Mouse (Mus musculus) liver, postnatal 0 days (tissue): ENCODE measurements around the gene Mfrp. TPM values are rescaled to one million over a fixed set of nuclear protein-coding genes. Genes with fewer than 3 reads are reported as not detected.
"Not testable (repeated sequence)": the region's sequence is repeated elsewhere in the genome, so short reads cannot be mapped to it uniquely, and the experiment has no call there.

Experiments
- ATAC-seq: fragments of 200-750 bp; cut with Nextera tagmentation; 2 replicates; pipeline ENCODE4 v1.8.0; 2017; ENCODE audit warnings: mild to moderate bottlenecking, moderate library complexity
- DNase-seq: peaks from one replicate; pipeline ENCODE4 v3.0.0-alpha.2; 2016
- H3K27ac ChIP-seq: fragments of 300-500 bp; sonication (generic); 2 replicates; pipeline ENCODE4 v1.5.1; 2014; ENCODE audit warnings: antibody characterized with exemption, moderate library complexity, mild to moderate bottlenecking, low read depth
- H3K27me3 ChIP-seq: fragments of 300-500 bp; sonication (generic); 2 replicates; pipeline ENCODE4 v1.6.1; 2014; ENCODE audit warnings: low read length, control low read depth, mixed read lengths; ENCODE audit not compliant: insufficient read depth
- H3K36me3 ChIP-seq: fragments of 300-500 bp; sonication (generic); replicated peaks from 2 replicates; pipeline ENCODE4 v1.6.1; 2014; ENCODE audit warnings: mild to moderate bottlenecking, control low read depth, low read length, moderate library complexity, mixed read lengths; ENCODE audit not compliant: insufficient read depth
- H3K4me1 ChIP-seq: fragments of 300-500 bp; sonication (generic); 2 replicates; pipeline ENCODE4 v1.6.1; 2014; ENCODE audit warnings: antibody characterized with exemption, mild to moderate bottlenecking, control low read depth; ENCODE audit not compliant: insufficient read depth
- H3K4me2 ChIP-seq: fragments of 300-500 bp; sonication (generic); 2 replicates; pipeline ENCODE4 v1.6.1; 2014; ENCODE audit warnings: low read depth, mild to moderate bottlenecking, low read length, moderate library complexity, mixed read lengths
- H3K4me3 ChIP-seq: fragments of 300-500 bp; sonication (generic); 2 replicates; pipeline ENCODE4 v1.5.1; 2014; ENCODE audit warnings: low read depth, low read length
- H3K9ac ChIP-seq: fragments of 300-500 bp; sonication (generic); replicated peaks from 2 replicates; pipeline ENCODE4 v1.6.1; 2014; ENCODE audit warnings: mild to moderate bottlenecking, moderate library complexity
- H3K9me3 ChIP-seq: fragments of 300-500 bp; sonication (generic); 2 replicates; pipeline ENCODE4 v1.6.1; 2016; ENCODE audit warnings: mild to moderate bottlenecking, control low read depth, low read length, mixed read lengths
- CTCF ChIP-seq: sonication (generic); IDR thresholded peaks from 2 replicates; pipeline ENCODE4 v1.5.1; 2016; ENCODE audit warnings: antibody characterized with exemption, low read depth
- EP300 ChIP-seq: IDR thresholded peaks from 2 replicates; pipeline ENCODE4 v1.6.1; 2016; ENCODE audit warnings: antibody characterized with exemption, low read depth, mild to moderate bottlenecking
- WGBS: fragments of 180-500 bp; shearing (Covaris S2); extraction: QIAGEN DNeasy Blood & Tissue Kit; methylation state at CpG from one replicate; pipeline ENCODE4 v1.1.7; 2014; ENCODE audit not compliant: insufficient replicate concordance; 5-methylcytosine and 5-hydroxymethylcytosine counted together
- polyA plus RNA-seq: library from polyadenylated mRNA; unstranded; fragments of >200 nt; fragmentation: Nextera tagmentation; extraction: Ambion mirVana; gene quantifications from 2 replicates; pipeline ENCODE4 v1.2.1, GENCODE M21; 2015

The Mfrp gene
- polyA plus RNA-seq, 1 experiment from 2014 or later = not detected

DNA sequence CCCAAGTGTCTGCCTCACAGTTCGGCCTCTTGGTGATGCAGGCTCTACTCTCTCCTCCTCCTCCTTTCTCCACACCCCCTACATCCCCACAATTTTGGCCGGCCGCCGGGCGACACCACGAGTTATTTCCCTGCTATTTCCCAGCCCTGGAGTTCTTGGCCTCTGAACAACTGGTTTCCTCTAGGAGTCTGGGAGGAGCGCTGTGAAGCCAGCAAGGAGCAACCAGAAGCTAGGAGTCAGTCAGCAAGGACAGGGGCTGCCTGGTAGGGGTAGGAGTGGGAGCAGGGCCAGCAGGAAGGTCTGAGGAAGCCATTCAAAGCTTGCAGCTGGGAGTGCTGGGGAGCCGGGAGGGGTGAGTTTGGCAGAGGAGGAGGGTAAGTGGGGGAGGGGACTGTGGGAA lies 5.6 kb downstream of the Mfrp start, which contains the start of gene C1qtnf5:
TSS of gene C1qtnf5 (plus strand) at position 136 of the 400 bp plus-strand sequence.
- 76% methylated on average over 8 of the region's 8 CpGs for WGBS
- Histone ChIP-seq H3K4me2 (no peak within 1 kb of the TSS), H3K4me1 (peaks cover 20% of the 10 kb centered on the region), H3K27ac (peak within 1 kb of the TSS; percentile 18; the same call in 1 of the 2 replicates), H3K4me3 (no peak within 1 kb of the TSS), H3K27me3 (no peaks in the 10 kb centered on the region), H3K9ac (peak within 1 kb of the TSS; percentile 21; the same call in 1 of the 2 replicates), H3K36me3 (peaks cover 14% of the 10 kb centered on the region), H3K9me3 (no peaks in the 10 kb centered on the region)
- DNase-seq (peak; percentile 47), ATAC-seq (no peak)
- TF ChIP-seq EP300 = no peak
- TF ChIP-seq CTCF = no peak

GRCm38 (mm10) chr9:44107557-44108179 lies 6.1 kb downstream of the Mfrp start:
- WGBS = 75% methylated on average over 25 of the region's 25 CpGs
- TF ChIP-seq CTCF = peak; percentile 51
- no peak for TF ChIP-seq EP300
- H3K4me3 ChIP-seq = no peak overlapping the region
- H3K4me1 ChIP-seq = peaks cover 20% of the 10 kb centered on the region
- no peak overlapping the region for H3K4me2 ChIP-seq
- ATAC-seq = no peak
- H3K27ac ChIP-seq = peak overlapping the region; percentile 18; the same call in 1 of the 2 replicates
- H3K9me3 ChIP-seq = no peaks in the 10 kb centered on the region
- no peaks in the 10 kb centered on the region for H3K27me3 ChIP-seq
- peaks cover 14% of the 10 kb centered on the region for H3K36me3 ChIP-seq
- H3K9ac ChIP-seq = no peak overlapping the region; the same call in 1 of the 2 replicates
- DNase-seq = peak; percentile 52

DNA sequence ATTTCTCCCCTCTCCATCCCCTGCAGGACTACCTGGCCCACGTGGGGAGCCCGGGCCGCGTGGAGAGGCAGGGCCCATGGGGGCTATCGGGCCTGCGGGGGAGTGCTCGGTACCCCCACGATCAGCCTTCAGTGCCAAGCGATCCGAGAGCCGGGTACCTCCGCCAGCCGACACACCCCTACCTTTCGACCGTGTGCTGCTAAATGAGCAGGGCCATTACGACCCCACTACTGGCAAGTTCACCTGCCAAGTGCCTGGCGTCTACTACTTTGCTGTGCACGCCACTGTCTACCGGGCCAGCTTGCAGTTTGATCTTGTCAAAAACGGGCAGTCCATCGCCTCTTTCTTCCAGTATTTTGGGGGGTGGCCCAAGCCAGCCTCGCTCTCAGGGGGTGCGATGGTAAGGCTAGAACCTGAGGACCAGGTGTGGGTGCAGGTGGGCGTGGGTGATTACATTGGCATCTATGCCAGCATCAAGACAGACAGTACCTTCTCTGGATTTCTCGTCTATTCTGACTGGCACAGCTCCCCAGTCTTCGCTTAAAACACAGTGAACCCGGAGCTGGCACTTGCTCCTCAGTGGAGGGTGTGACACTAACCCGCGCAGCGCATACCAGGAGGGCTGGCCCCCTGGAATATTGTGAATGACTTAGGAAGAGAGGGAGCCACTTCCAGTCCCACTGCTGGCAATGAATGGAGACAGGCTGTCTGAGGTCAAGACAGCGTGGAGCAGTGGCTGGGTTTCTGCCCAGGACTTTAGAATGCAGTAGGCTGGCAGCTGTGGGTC lies 6.9 kb downstream of the Mfrp start:
- DNase-seq (no peak), ATAC-seq (no peak)
- peaks cover 14% of the 10 kb centered on the region for H3K36me3 ChIP-seq
- 91% methylated on average over 31 of the region's 31 CpGs for WGBS
- H3K9ac ChIP-seq = no peak overlapping the region
- H3K4me3 ChIP-seq = no peak overlapping the region
- no peak overlapping the region for H3K4me2 ChIP-seq
- no peak overlapping the region for H3K27ac ChIP-seq
- TF ChIP-seq CTCF = no peak
- no peak for TF ChIP-seq EP300
- H3K4me1 ChIP-seq = peaks cover 20% of the 10 kb centered on the region
- no peaks in the 10 kb centered on the region for H3K27me3 ChIP-seq
- H3K9me3 ChIP-seq = no peaks in the 10 kb centered on the region

- H3K4me3 ChIP-seq = peak overlapping the region; percentile 17; the same call in 1 of the 2 replicates
- TF ChIP-seq CTCF = peak; percentile 88
- no peak for TF ChIP-seq EP300
- 30% methylated on average over 9 of the region's 9 CpGs for WGBS
- peak; percentile 82 for DNase-seq
- H3K36me3 ChIP-seq = peaks cover 14% of the 10 kb centered on the region
- H3K4me2 ChIP-seq = peak overlapping the region; percentile 56
- H3K9me3 ChIP-seq = no peaks in the 10 kb centered on the region
- H3K27me3 ChIP-seq = no peaks in the 10 kb centered on the region
- no peak for ATAC-seq
- peaks cover 28% of the 10 kb centered on the region for H3K4me1 ChIP-seq
- H3K9ac ChIP-seq = 0 out of 2 replicates have a peak overlapping the region, but pooled peaks have one; percentile 21
- no peak overlapping the region for H3K27ac ChIP-seq
Observed at GRCm38 (mm10) chr9:44109360-44110095, 8.0 kb downstream of the Mfrp start.

DNA sequence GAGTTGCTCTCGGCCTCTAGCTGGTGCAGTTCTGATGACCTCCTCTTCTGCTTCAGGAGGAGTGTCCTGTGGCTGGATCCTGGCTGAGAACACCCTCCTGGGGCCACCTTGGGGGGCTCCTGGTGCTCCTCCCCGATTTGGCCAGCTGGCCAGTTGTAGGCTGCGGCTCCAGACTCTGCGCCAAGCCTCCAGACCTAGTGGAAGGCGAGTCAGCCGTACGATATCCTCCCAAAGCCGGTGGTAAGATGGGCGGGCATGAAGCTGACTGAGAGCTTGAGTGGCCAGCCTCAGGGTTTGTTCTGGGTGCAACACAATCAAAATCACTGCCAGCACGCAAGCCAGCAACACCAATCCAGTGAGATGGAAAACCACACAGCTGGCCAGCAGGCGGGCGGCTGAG lies 10.4 kb downstream of the Mfrp start:
- WGBS = 64% methylated on average over 9 of the region's 12 CpGs
- ATAC-seq, H3K9me3 ChIP-seq, H3K9ac ChIP-seq, H3K27ac ChIP-seq, H3K27me3 ChIP-seq, DNase-seq: not testable (repeated sequence)
- H3K4me1 ChIP-seq = peaks cover 28% of the 10 kb centered on the region
- peak overlapping the region; percentile 88; the same call in 1 of the 2 replicates for H3K4me3 ChIP-seq
- H3K36me3 ChIP-seq = peaks cover 11% of the 10 kb centered on the region; the same call in 1 of the 2 replicates
- peak overlapping the region; percentile 26; the same call in 1 of the 2 replicates for H3K4me2 ChIP-seq
